Mouse (Mus musculus): ENCODE data around the gene Fam118a. TPM values are rescaled to one million over a fixed set of nuclear protein-coding genes. Genes with fewer than 3 reads are reported as not detected.
"Not testable (repeated sequence)": the region's sequence is repeated elsewhere in the genome, so short reads cannot be mapped to it uniquely, and the experiment has no call there.

Fam118a gene
- 2.0 and 21.4 TPM in 2 replicates for polyA plus RNA-seq (2012; rRNA removed)

GRCm38 (mm10) chr15:85028648-85029047 lies at the start of gene Fam118a:
Gene Fam118a (plus strand): TSS chr15:85028948.
- not testable (repeated sequence) for H3K27me3 ChIP-seq (ENCODE audit: control insufficient read depth, insufficient read depth, low read length); H3K36me3 ChIP-seq (ENCODE audit: control insufficient read depth, insufficient read depth, low read length)
- Histone ChIP-seq H3K4me3 (ENCODE audit: low read depth, low read length) (peak within 1 kb of the TSS; percentile 55), H3K27ac (ENCODE audit: insufficient read depth, low read depth, low read length) (peak within 1 kb of the TSS; percentile 98), H3K4me1 (ENCODE audit: control insufficient read depth, insufficient read depth, insufficient read length, low read length) (peaks cover 23% of the 10 kb centered on the region; the same call in 1 of the 2 replicates)
- 29% methylated on average over 1 of the region's 1 CpGs for WGBS
- TF ChIP-seq POLR2A (IDR thresholded peaks at IDR 0.05; ENCODE audit: low read depth, low read length): peak; percentile 34; the same call in 1 of the 2 replicates

- WGBS: 72% methylated on average over 9 of the region's 9 CpGs
- H3K27me3 ChIP-seq (ENCODE audit: control insufficient read depth, insufficient read depth, low read length): no peaks in the 10 kb centered on the region
- H3K27ac ChIP-seq (ENCODE audit: insufficient read depth, low read depth, low read length): no peak overlapping the region; the same call in 1 of the 2 replicates
- H3K4me3 ChIP-seq (ENCODE audit: low read depth, low read length): no peak overlapping the region
- no peaks in the 10 kb centered on the region for H3K36me3 ChIP-seq (ENCODE audit: control insufficient read depth, insufficient read depth, low read length)
- TF ChIP-seq POLR2A (IDR thresholded peaks at IDR 0.05; ENCODE audit: low read depth, low read length) (no peak), CTCF (IDR thresholded peaks at IDR 0.05; ENCODE audit: extremely low read depth, insufficient read length, insufficient replicate concordance, low read depth, low read length) (no peak)
- peaks cover 9% of the 10 kb centered on the region; the same call in 1 of the 2 replicates for H3K4me1 ChIP-seq (ENCODE audit: control insufficient read depth, insufficient read depth, insufficient read length, low read length)
These were observed 47.0 kb upstream of the Fam118a start for GRCm38 (mm10) chr15:84981609-84982313.

- H3K27ac ChIP-seq (ENCODE audit: insufficient read depth, low read depth, low read length): no peak overlapping the region
- H3K4me3 ChIP-seq (ENCODE audit: low read depth, low read length): no peak overlapping the region
- peaks cover 11% of the 10 kb centered on the region for H3K4me1 ChIP-seq (ENCODE audit: control insufficient read depth, insufficient read depth, insufficient read length, low read length)
- no peaks in the 10 kb centered on the region for H3K36me3 ChIP-seq (ENCODE audit: control insufficient read depth, insufficient read depth, low read length)
- TF ChIP-seq CTCF (IDR thresholded peaks at IDR 0.05; ENCODE audit: extremely low read depth, insufficient read length, insufficient replicate concordance, low read depth, low read length) (no peak), POLR2A (IDR thresholded peaks at IDR 0.05; ENCODE audit: low read depth, low read length) (no peak)
- WGBS: 35% methylated on average over 3 of the region's 3 CpGs
- no peaks in the 10 kb centered on the region for H3K27me3 ChIP-seq (ENCODE audit: control insufficient read depth, insufficient read depth, low read length)
These were observed 45.9 kb upstream of the Fam118a start for GRCm38 (mm10) chr15:84982888-84983287.

GRCm38 (mm10) chr15:84983721-84984120 lies 45.0 kb upstream of the Fam118a start:
- peaks cover 11% of the 10 kb centered on the region for H3K4me1 ChIP-seq (ENCODE audit: control insufficient read depth, insufficient read depth, insufficient read length, low read length)
- H3K27ac ChIP-seq (ENCODE audit: insufficient read depth, low read depth, low read length): no peak overlapping the region
- TF ChIP-seq CTCF (IDR thresholded peaks at IDR 0.05; ENCODE audit: extremely low read depth, insufficient read length, insufficient replicate concordance, low read depth, low read length): no peak
- TF ChIP-seq POLR2A (IDR thresholded peaks at IDR 0.05; ENCODE audit: low read depth, low read length): no peak
- H3K27me3 ChIP-seq (ENCODE audit: control insufficient read depth, insufficient read depth, low read length): no peaks in the 10 kb centered on the region
- H3K4me3 ChIP-seq (ENCODE audit: low read depth, low read length): no peak overlapping the region
- H3K36me3 ChIP-seq (ENCODE audit: control insufficient read depth, insufficient read depth, low read length): no peaks in the 10 kb centered on the region
- WGBS: 79% methylated on average over 7 of the region's 7 CpGs

- Histone ChIP-seq H3K4me1 (ENCODE audit: control insufficient read depth, insufficient read depth, insufficient read length, low read length) (peaks cover 11% of the 10 kb centered on the region), H3K27me3 (ENCODE audit: control insufficient read depth, insufficient read depth, low read length) (no peaks in the 10 kb centered on the region), H3K36me3 (ENCODE audit: control insufficient read depth, insufficient read depth, low read length) (no peaks in the 10 kb centered on the region), H3K27ac (ENCODE audit: insufficient read depth, low read depth, low read length) (no peak overlapping the region), H3K4me3 (ENCODE audit: low read depth, low read length) (no peak overlapping the region)
- 87% methylated on average over 12 of the region's 12 CpGs for WGBS
- TF ChIP-seq POLR2A (IDR thresholded peaks at IDR 0.05; ENCODE audit: low read depth, low read length) (no peak), CTCF (IDR thresholded peaks at IDR 0.05; ENCODE audit: extremely low read depth, insufficient read length, insufficient replicate concordance, low read depth, low read length) (no peak)
These were observed 43.1 kb upstream of the Fam118a start for GRCm38 (mm10) chr15:84985516-84986160.

GRCm38 (mm10) chr15:84986171-84987019 lies 42.4 kb upstream of the Fam118a start:
- WGBS: 63% methylated on average over 4 of the region's 4 CpGs
- TF ChIP-seq CTCF (IDR thresholded peaks at IDR 0.05; ENCODE audit: extremely low read depth, insufficient read length, insufficient replicate concordance, low read depth, low read length): no peak
- no peak for TF ChIP-seq POLR2A (IDR thresholded peaks at IDR 0.05; ENCODE audit: low read depth, low read length)
- Histone ChIP-seq H3K4me1 (ENCODE audit: control insufficient read depth, insufficient read depth, insufficient read length, low read length) (peaks cover 11% of the 10 kb centered on the region), H3K36me3 (ENCODE audit: control insufficient read depth, insufficient read depth, low read length) (no peaks in the 10 kb centered on the region), H3K27ac (ENCODE audit: insufficient read depth, low read depth, low read length) (no peak overlapping the region), H3K27me3 (ENCODE audit: control insufficient read depth, insufficient read depth, low read length) (no peaks in the 10 kb centered on the region), H3K4me3 (ENCODE audit: low read depth, low read length) (peak overlapping the region; percentile 76)

All from small intestine, adult 2 months (tissue).